Mouse (Mus musculus) midbrain, embryonic 14.5 days (tissue): ENCODE measurements around the gene Meaf6. TPM values are rescaled to one million over a fixed set of nuclear protein-coding genes. Genes with fewer than 3 reads are reported as not detected.

Experiments used
- ATAC-seq: fragments of 200-750 bp; cut with Nextera tagmentation; 2 replicates; pipeline ENCODE4 v1.8.0; 2017; ENCODE audit warnings: moderate number of reproducible peaks, moderate library complexity; ENCODE audit not compliant: low FRiP score, low TSS enrichment
- DNase-seq: peaks from one replicate; pipeline ENCODE4 v3.0.0-alpha.2; 2015
- H3K27ac ChIP-seq: fragments of 300-500 bp; sonication (generic); replicated peaks from 2 replicates; pipeline ENCODE4 v1.5.1; 2014; ENCODE audit warnings: mild to moderate bottlenecking, low read depth, low read length, moderate library complexity
- H3K27me3 ChIP-seq: fragments of 300-500 bp; sonication (generic); 2 replicates; pipeline ENCODE4 v1.6.1; 2014; ENCODE audit warnings: low read length, control low read depth, mixed read lengths; ENCODE audit not compliant: control insufficient read depth, insufficient read depth
- H3K36me3 ChIP-seq: fragments of 300-500 bp; sonication (generic); 2 replicates; pipeline ENCODE4 v1.6.1; 2014; ENCODE audit warnings: low read length, control low read depth; ENCODE audit not compliant: control insufficient read depth, insufficient read depth
- H3K4me1 ChIP-seq: fragments of 300-500 bp; sonication (generic); 2 replicates; pipeline ENCODE4 v1.6.1; 2014; ENCODE audit warnings: mild to moderate bottlenecking, antibody characterized with exemption, low read length, control low read depth; ENCODE audit not compliant: control insufficient read depth, insufficient read depth
- H3K4me2 ChIP-seq: fragments of 300-500 bp; sonication (generic); 2 replicates; pipeline ENCODE4 v1.6.1; 2014; ENCODE audit warnings: mild to moderate bottlenecking, low read length, moderate library complexity
- H3K4me3 ChIP-seq: fragments of 300-500 bp; sonication (generic); replicated peaks from 2 replicates; pipeline ENCODE4 v1.5.1; 2014; ENCODE audit warnings: low read depth, low read length
- H3K9ac ChIP-seq: fragments of 300-500 bp; sonication (generic); replicated peaks from 2 replicates; pipeline ENCODE4 v1.6.1; 2014; ENCODE audit warnings: mild to moderate bottlenecking, low read length, moderate library complexity
- H3K9me3 ChIP-seq: fragments of 300-500 bp; sonication (generic); 2 replicates; pipeline ENCODE4 v1.6.1; 2016; ENCODE audit warnings: low read length, control low read depth, mixed read lengths; ENCODE audit not compliant: control insufficient read depth
- WGBS: fragments of 180-500 bp; shearing (Covaris S2); extraction: QIAGEN DNeasy Blood & Tissue Kit; methylation state at CpG from one replicate; pipeline ENCODE4 v1.1.7; 2014; 5-methylcytosine and 5-hydroxymethylcytosine counted together
- polyA plus RNA-seq: library from polyadenylated mRNA; unstranded; fragments of >200 nt; fragmentation: Nextera tagmentation; extraction: Ambion mirVana; gene quantifications from 2 replicates; pipeline ENCODE4 v1.2.1, GENCODE M21; 2014

Meaf6 gene
- 171 and 183 TPM in 2 replicates for polyA plus RNA-seq

DNA sequence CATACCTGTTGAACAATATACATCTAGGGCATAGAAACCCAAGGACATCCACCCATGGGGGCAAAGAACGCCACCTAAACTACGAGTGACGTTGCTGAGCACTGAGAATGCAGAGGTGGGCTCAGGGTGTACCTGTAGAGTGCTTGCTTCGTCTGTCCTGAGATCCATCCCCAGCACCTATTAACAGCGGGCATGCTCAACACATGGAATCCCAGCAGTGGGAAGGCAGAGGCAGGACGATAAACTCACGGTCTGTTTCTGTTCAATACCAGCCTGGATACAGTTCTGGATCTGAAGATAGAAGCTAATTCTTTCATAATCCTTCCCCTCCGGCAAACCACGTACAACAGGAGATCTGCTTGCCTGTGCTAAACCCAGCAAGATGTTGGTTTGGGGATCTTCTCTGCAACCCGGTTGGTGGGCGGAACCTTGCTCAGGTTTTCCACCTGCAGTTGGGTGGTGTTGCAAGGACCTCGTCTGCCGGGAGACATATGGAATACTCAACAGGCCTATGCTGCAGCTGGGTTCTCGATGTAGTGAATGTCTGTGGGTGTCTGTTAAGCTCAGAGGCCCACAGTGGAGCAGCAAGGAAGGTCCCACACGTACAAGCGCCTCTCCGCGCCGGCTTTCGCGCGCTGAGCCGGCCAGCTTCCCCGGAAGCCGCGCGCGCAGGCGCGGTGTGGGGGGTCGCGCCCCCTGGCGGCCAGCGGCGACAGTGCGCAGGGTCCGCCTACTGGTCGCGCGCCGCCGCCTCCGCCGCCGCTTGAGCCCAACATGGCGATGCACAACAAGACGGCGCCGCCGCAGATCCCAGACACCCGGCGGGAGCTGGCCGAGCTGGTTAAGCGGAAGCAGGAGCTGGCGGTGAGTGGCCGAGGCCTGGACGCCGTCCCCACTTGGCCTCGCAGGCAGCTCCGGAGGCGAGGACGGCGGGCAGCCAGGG, at the start of gene Meaf6:
Gene Meaf6 (plus strand): TSS at position 732 of the 943 bp plus-strand sequence.
- H3K4me2 ChIP-seq: peak within 1 kb of the TSS; percentile 83
- H3K27me3 ChIP-seq: no peaks in the 10 kb centered on the region
- peak within 1 kb of the TSS; percentile 84 for H3K4me3 ChIP-seq
- 2% methylated on average over 63 of the region's 63 CpGs for WGBS
- peak within 1 kb of the TSS; percentile 73 for H3K9ac ChIP-seq
- peak; percentile 95 for DNase-seq
- peak; percentile 91 for ATAC-seq
- no peaks in the 10 kb centered on the region for H3K9me3 ChIP-seq
- peak within 1 kb of the TSS; percentile 99 for H3K27ac ChIP-seq
- peaks cover 19% of the 10 kb centered on the region for H3K4me1 ChIP-seq
- peaks cover 27% of the 10 kb centered on the region for H3K36me3 ChIP-seq

GRCm38 (mm10) chr4:125044454-125044853, 40.5 kb upstream of the Meaf6 start:
- no peaks in the 10 kb centered on the region for H3K27me3 ChIP-seq
- 90% methylated on average over 7 of the region's 7 CpGs for WGBS
- H3K9ac ChIP-seq: no peak overlapping the region
- no peaks in the 10 kb centered on the region for H3K9me3 ChIP-seq
- no peak for ATAC-seq
- H3K4me3 ChIP-seq: no peak overlapping the region
- no peak for DNase-seq
- no peak overlapping the region for H3K4me2 ChIP-seq
- no peaks in the 10 kb centered on the region for H3K4me1 ChIP-seq
- peaks cover 93% of the 10 kb centered on the region for H3K36me3 ChIP-seq
- no peak overlapping the region for H3K27ac ChIP-seq

GRCm38 (mm10) chr4:125055385-125055784, 29.5 kb upstream of the Meaf6 start:
- no peak overlapping the region for H3K27ac ChIP-seq
- 93% methylated on average over 9 of the region's 9 CpGs for WGBS
- no peak overlapping the region for H3K4me3 ChIP-seq
- no peak for ATAC-seq
- H3K9ac ChIP-seq: no peak overlapping the region
- H3K9me3 ChIP-seq: no peaks in the 10 kb centered on the region
- H3K27me3 ChIP-seq: no peaks in the 10 kb centered on the region
- peaks cover 55% of the 10 kb centered on the region for H3K36me3 ChIP-seq
- no peaks in the 10 kb centered on the region for H3K4me1 ChIP-seq
- H3K4me2 ChIP-seq: no peak overlapping the region
- no peak for DNase-seq

GRCm38 (mm10) chr4:125056476-125056875, 28.5 kb upstream of the Meaf6 start:
- DNase-seq (no peak), ATAC-seq (no peak)
- H3K36me3 ChIP-seq: peaks cover 46% of the 10 kb centered on the region
- H3K27me3 ChIP-seq: no peaks in the 10 kb centered on the region
- H3K4me1 ChIP-seq: no peaks in the 10 kb centered on the region
- H3K4me2 ChIP-seq: no peak overlapping the region
- H3K9me3 ChIP-seq: no peaks in the 10 kb centered on the region
- H3K27ac ChIP-seq: no peak overlapping the region
- 94% methylated on average over 4 of the region's 4 CpGs for WGBS
- no peak overlapping the region for H3K4me3 ChIP-seq
- H3K9ac ChIP-seq: no peak overlapping the region

- WGBS: 68% methylated on average over 3 of the region's 3 CpGs
- Histone ChIP-seq H3K27me3 (no peaks in the 10 kb centered on the region), H3K9ac (no peak overlapping the region), H3K36me3 (peaks cover 41% of the 10 kb centered on the region), H3K4me1 (no peaks in the 10 kb centered on the region), H3K4me2 (no peak overlapping the region), H3K9me3 (no peaks in the 10 kb centered on the region), H3K27ac (no peak overlapping the region), H3K4me3 (no peak overlapping the region)
- ATAC-seq (no peak), DNase-seq (no peak)
These were observed 27.7 kb upstream of the Meaf6 start for GRCm38 (mm10) chr4:125057273-125057672.

DNA sequence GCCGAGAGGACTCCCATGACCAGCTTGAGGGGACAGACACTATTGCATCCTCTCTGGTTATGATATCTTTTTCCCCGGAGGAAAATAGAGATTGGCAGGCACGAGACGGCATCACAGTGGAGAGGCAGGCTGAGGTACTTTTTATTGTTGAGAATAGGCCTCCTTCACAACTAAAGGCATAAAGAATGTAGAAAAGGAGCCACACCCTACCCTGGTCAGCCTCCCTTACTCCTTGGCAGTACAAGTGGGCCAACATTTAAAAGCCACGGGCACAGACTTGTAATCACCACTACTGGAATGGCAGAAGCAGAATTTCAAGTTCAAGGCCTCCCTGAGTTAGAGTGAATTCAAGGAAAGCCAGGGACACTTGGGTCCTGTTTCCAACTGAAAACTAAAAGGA, 26.9 kb upstream of the Meaf6 start:
- H3K4me2 ChIP-seq: no peak overlapping the region
- H3K9me3 ChIP-seq: no peaks in the 10 kb centered on the region
- ATAC-seq (no peak), DNase-seq (no peak)
- no peak overlapping the region for H3K27ac ChIP-seq
- H3K9ac ChIP-seq: no peak overlapping the region
- no peak overlapping the region for H3K4me3 ChIP-seq
- peaks cover 36% of the 10 kb centered on the region for H3K36me3 ChIP-seq
- H3K27me3 ChIP-seq: no peaks in the 10 kb centered on the region
- WGBS: 54% methylated on average over 5 of the region's 5 CpGs
- H3K4me1 ChIP-seq: no peaks in the 10 kb centered on the region

DNA sequence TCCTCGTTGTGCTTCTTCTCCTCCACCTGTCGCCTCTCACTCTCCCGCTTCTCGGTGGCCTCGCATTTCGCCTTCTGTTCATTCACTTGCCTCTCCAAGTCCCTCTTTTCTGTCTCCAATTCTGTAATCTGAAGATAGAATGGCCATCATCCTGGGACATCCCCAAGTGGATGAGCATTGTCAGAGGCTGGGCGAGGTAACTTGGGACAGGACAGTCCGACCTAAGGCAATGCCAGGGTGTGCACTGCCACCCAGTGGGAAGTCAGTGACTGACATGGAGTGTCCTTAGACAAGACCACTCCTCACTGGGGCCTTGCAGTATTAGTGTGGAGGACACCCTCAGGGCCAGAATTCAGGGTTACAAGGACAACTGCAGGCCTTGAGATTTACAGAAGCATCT, 25.9 kb upstream of the Meaf6 start:
- peak; percentile 88 for DNase-seq
- H3K9me3 ChIP-seq: no peaks in the 10 kb centered on the region
- H3K27me3 ChIP-seq: no peaks in the 10 kb centered on the region
- whole genome bisulfite sequencing: 3% methylated on average over 8 of the region's 8 CpGs
- H3K9ac ChIP-seq: no peak overlapping the region; the same call in 1 of the 2 replicates
- no peak overlapping the region for H3K4me3 ChIP-seq
- ATAC-seq: no peak
- H3K36me3 ChIP-seq: peaks cover 26% of the 10 kb centered on the region
- H3K27ac ChIP-seq: no peak overlapping the region
- no peaks in the 10 kb centered on the region for H3K4me1 ChIP-seq
- peak overlapping the region; percentile 36 for H3K4me2 ChIP-seq

GRCm38 (mm10) chr4:125063829-125064228, 21.1 kb upstream of the Meaf6 start:
- Histone ChIP-seq H3K9ac (no peak overlapping the region), H3K4me1 (peaks cover 11% of the 10 kb centered on the region), H3K27me3 (no peaks in the 10 kb centered on the region), H3K4me3 (no peak overlapping the region), H3K9me3 (no peaks in the 10 kb centered on the region), H3K36me3 (peaks cover 2% of the 10 kb centered on the region), H3K4me2 (no peak overlapping the region), H3K27ac (no peak overlapping the region)
- WGBS: 75% methylated on average over 8 of the region's 8 CpGs
- ATAC-seq (no peak), DNase-seq (no peak)
